Mouse (Mus musculus): ENCODE measurements around the gene Paip2b.

- no peak for TF ChIP-seq CTCF (IDR thresholded peaks at IDR 0.05)
- TF ChIP-seq EP300 (IDR thresholded peaks at IDR 0.05; ENCODE audit: insufficient read depth, low read depth, low read length): no peak
- TF ChIP-seq POLR2A (IDR thresholded peaks at IDR 0.05; ENCODE audit: insufficient read depth, low read depth, low read length): no peak
These were observed 6.5 kb upstream of the Paip2b start for GRCm38 (mm10) chr6:83838046-83838445.
